Mouse (Mus musculus): ENCODE data around the gene Dnajb11. TPM values are rescaled to one million over a fixed set of nuclear protein-coding genes. Genes with fewer than 3 reads are reported as not detected.

The Dnajb11 gene
- total RNA-seq (2014; fragmentation: Nextera tagmentation) (85.9 and 112 TPM in 2 replicates), total RNA-seq (2017) (187 and 220 TPM in 2 replicates)

DNA sequence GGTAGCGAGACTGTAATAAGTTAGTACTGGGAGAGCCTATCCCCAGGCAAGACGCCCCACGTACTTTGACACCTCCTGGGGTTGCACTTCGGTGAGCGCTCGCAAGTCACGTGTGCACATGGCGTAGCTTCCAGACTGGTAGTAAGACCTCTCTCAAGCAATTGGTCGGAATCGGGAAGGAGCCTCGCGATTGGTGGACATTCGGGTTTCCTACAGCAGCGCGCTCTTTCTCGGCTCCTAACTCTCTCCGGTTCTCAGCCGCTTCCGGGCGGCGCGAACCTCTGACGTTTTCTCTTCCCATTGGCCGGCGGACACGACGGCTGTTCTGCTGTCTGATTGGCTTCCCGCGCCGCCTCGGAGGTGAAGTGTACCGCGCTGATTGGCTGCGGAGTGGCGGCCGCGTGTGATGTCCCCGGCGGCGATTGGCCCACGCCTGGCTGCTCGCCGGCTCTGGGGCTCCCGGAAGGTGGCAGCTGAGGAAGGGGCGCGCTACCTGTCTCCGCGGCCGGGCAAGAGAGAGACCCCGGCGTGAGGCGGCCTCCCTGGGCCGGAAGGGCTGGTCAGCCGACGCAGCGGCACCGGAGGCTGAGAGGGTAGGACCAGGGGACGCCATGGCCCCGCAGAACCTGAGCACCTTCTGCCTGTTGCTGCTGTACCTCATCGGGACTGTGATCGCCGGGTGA, at the start of gene Dnajb11, which contains the start of gene Tbccd1:
Gene Dnajb11 (plus strand): TSS at position 415 of the 683 bp plus-strand sequence.
Gene Tbccd1 (minus strand): TSS at position 239 of the 683 bp plus-strand sequence.
- ATAC-seq (replicated peaks; ENCODE audit: poor library complexity, severe bottlenecking) = peak; percentile 92

DNA sequence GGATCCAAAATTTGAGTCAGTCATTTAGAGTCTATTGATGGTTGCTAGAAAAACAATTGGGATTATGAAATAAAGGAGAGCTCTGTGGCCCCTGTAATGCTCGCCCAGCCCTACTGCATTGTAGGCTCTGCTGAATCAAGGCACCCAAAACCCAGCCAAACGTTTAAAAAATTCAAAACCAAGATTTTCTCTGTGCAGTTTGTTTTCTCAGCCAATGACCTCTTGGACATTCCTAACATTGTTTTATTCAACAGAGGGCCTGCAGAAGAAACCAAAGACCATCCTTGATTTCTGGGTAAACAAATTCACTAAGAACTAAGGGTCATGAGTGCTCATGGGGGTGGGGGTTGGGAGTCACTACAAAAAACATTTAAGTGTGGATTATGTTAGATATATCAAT, 46.2 kb upstream of the Dnajb11 start, which contains the start of gene Crygs:
Gene Crygs (minus strand): TSS at position 101 of the 400 bp plus-strand sequence.
- no peak for ATAC-seq (replicated peaks; ENCODE audit: poor library complexity, severe bottlenecking)

GRCm38 (mm10) chr16:22820731-22821130, 36.9 kb upstream of the Dnajb11 start:
- no peak for ATAC-seq (replicated peaks; ENCODE audit: poor library complexity, severe bottlenecking)

DNA sequence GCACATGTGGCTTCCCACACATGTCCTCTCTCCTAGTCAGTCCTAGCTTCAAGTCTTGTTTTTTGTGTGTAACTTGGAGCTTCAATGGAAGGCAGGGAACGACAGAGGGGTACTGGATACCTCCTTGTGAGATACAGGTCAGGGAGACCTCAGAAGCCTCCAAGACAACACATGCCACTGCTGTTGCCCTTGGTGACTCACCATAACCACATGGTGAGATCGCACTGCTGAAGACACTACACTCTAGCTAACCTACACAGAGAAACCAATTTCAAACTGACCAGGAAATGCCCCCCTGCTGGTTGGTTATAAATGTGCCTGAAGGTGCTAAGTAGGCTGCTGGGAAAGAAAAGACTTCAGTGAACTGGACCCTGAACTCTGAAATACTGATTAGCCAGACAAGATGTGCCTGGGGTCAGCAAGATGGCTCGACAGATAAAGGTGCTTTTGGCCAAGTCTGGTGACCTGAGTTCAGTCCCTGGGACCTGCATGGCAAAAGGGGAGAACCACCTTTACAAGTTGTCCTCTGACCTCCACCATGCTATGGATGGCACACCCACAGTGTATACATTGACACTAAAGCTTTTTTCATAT, 24.6 kb upstream of the Dnajb11 start:
- ATAC-seq (replicated peaks; ENCODE audit: poor library complexity, severe bottlenecking) = no peak

- no peak for ATAC-seq (replicated peaks; ENCODE audit: poor library complexity, severe bottlenecking)
Measured at GRCm38 (mm10) chr16:22839146-22839857, 18.3 kb upstream of the Dnajb11 start.

DNA sequence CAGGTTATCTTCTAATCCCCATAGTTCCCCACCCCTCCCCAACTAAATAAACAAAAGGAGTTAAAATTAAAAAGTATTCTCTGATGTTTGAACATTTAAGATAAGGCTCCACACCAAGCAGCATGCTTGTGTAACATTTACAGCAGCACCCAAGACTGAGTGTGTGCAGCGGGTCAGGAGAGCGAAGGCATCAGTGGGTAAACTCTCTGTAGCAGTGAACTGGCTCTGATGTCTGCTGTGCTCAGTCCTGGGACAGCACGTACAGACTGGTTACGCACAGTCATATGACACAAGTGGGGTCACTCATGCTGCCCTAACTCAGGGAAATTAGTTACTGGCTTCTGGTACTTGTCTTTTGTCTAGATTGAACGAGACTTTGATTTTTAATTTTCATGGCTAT, 14.8 kb upstream of the Dnajb11 start:
- no peak for ATAC-seq (replicated peaks; ENCODE audit: poor library complexity, severe bottlenecking)

- peak; percentile 46 for ATAC-seq (replicated peaks; ENCODE audit: poor library complexity, severe bottlenecking)
Measured at GRCm38 (mm10) chr16:22844061-22844801, 13.4 kb upstream of the Dnajb11 start.

- ATAC-seq (replicated peaks; ENCODE audit: poor library complexity, severe bottlenecking) = no peak
Measured at GRCm38 (mm10) chr16:22844834-22845233, 12.8 kb upstream of the Dnajb11 start.

- no peak for ATAC-seq (replicated peaks; ENCODE audit: poor library complexity, severe bottlenecking)
Measured at GRCm38 (mm10) chr16:22845481-22845880, 12.2 kb upstream of the Dnajb11 start.

DNA sequence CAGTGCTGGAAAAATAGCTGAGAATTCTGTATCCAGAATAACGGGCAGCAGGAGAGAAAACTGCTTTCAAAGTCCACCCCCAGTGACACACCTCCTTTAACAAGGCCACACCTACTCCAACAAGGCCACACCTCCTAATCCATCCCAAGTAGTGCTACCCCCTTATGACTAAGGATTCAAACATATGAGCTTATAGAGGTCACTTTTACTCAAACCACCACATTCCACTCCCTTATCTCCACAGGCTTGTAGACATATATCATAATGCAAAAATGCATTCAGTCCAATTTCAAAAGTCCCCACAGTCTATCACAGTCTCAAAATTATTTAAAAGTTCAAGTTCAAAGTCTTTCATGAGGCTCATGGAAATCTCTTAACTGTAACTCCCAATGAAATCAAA, 10.0 kb upstream of the Dnajb11 start:
- no peak for ATAC-seq (replicated peaks; ENCODE audit: poor library complexity, severe bottlenecking)

- ATAC-seq (replicated peaks; ENCODE audit: poor library complexity, severe bottlenecking) = no peak
Measured at GRCm38 (mm10) chr16:22848331-22848730, 9.3 kb upstream of the Dnajb11 start.

- ATAC-seq (replicated peaks; ENCODE audit: poor library complexity, severe bottlenecking) = no peak
Measured at GRCm38 (mm10) chr16:22852709-22853108, 4.9 kb upstream of the Dnajb11 start.

DNA sequence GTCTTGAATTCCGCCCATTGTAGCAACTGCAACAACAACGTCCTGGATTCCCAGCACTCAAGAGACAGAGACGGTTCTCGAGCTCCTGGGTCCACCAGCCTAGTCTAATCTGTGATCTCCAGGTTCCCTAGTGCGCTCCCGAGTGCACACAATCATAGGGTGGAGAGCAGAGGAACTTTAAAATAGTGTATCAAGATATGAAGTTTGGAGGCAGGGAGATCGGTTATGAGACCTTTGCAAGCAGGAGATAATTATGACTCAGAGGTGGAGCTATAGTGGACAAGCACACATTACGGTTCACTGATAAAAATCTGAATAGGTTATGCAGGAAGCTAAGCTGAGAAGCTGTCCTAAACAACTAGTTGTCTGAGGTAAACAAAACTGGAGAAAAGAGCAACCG, 872 bp upstream of the Dnajb11 start:
- ATAC-seq (replicated peaks; ENCODE audit: poor library complexity, severe bottlenecking) = no peak

DNA sequence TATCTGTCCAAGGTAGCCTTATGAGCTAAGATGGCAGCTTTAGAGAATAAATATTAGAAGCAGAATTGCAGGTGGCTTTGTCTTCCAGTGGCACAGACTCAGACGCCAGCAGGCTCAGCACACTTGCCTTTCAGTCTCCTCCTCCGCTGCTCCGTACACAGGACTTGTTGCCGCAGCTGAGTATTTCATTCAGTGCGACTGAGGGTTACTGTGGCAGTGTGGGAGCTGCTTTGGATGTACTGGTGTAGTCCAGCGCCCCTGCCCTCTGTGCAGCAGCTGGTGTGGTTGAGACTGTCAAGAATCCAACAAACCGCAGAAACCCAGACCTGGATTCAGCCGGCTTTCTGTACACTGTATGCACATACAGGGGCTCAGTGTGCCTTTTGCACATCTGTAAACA, 14.8 kb downstream of the Dnajb11 start:
- ATAC-seq (replicated peaks; ENCODE audit: poor library complexity, severe bottlenecking) = no peak

DNA sequence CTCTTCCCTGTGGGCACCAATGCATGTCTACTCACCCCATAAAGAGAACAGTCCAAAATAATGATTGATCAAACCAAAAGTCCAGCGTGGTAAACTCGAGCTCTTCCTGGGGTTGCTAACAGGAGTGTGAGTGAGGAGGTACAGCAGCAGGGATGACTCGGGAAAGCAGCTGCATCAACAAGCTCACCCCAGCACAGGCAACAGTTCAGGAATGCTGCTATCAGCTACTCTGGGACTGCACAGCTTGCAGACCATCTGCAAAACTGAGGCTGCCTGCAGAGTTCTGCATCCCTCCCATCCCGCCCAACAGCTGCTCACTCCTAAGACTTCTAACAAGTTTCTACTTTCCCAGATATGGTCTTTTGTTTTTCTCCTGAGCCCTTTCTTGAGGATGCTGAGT, 15.7 kb downstream of the Dnajb11 start:
- ATAC-seq (replicated peaks; ENCODE audit: poor library complexity, severe bottlenecking) = no peak

GRCm38 (mm10) chr16:22876218-22877043, 18.8 kb downstream of the Dnajb11 start:
- ATAC-seq (replicated peaks; ENCODE audit: poor library complexity, severe bottlenecking) = no peak

GRCm38 (mm10) chr16:22877660-22878390, 20.2 kb downstream of the Dnajb11 start:
- no peak for ATAC-seq (replicated peaks; ENCODE audit: poor library complexity, severe bottlenecking)

- no peak for ATAC-seq (replicated peaks; ENCODE audit: poor library complexity, severe bottlenecking)
Measured at GRCm38 (mm10) chr16:22878716-22879115, 21.1 kb downstream of the Dnajb11 start.
